Mouse (Mus musculus) thymus, postnatal 10 days (tissue): ENCODE results near the gene Mvb12b.
A peak's percentile ranks its signal among the peaks of the same experiment; 100 is the strongest.
"Not testable (repeated sequence)": the region's sequence is repeated elsewhere in the genome, so short reads cannot be mapped to it uniquely, and the experiment has no call there.

ENCODE experiments used
- DNase-seq, 2 experiments: peaks; one replicate each; pipeline ENCODE4 v3.0.0; 2021; ENCODE audit warnings: low spot score in 2 of 2

Gene Mvb12b

DNA sequence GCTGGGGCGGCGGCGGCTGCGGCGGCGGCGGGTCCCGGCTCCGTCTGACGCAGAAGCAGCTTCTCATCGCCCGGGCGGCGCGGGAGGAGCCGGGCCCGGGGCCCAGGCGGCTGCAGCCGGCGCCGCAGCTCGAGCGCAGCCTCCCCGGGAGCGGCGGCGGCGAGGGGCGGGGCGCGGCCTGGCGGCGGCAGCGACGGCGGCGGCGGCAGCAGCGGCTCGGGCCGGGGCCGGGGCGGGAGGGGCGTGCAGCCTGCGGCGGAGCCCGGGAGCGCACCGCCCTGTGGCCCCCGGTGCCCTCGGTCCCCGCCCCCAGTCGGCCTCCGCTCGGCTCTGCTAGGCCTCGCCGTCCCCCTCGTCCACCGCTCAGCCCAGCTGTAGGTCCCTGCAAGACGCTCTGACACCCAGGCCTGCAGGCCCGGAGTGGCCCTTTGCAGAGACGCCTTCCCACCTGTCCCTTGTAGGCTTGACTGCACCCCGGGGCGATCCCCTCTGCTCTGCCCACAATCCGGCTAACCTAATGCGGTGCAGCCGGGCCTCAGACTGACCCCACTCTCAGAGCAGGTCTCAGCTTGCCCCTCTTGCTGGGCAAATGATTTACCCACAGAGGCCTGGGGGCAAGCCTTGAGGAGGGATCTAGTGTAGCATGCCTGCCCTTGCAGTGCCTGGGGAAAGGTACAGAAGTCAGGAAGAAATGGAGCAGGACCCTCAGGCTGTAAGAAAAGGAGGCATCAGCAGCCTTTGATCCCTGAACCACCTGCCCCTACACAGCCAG lies at the start of gene Mvb12b:
Mvb12b (minus strand) TSS at position 619 of the 772 bp plus-strand sequence.
- peak; percentile 40 to 59 for DNase-seq

- no peak for DNase-seq
Observed at GRCm38 (mm10) chr2:33935756-33936155, 48.0 kb upstream of the Mvb12b start.

GRCm38 (mm10) chr2:33933606-33934510 lies 46.1 kb upstream of the Mvb12b start:
- DNase-seq = no peak

DNA sequence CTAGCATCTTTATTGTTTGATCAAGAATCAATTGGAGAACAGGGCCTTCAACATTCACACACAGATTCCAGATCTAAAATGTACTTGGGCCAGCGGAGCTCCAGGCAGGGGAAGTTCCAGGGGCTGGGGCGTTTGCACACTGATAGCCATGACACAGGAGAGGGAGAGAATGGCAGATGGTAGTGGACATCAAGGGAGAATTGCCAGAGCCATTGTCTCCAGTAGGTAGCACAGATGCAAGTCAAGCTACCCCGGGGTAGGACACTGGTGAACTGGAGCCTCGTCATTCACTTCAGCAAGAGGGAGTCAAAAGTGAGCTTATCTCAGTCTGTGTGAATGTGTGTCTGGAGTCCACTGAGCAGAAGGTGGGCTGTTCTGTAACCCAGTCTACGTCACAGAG lies 43.4 kb upstream of the Mvb12b start:
- no peak for DNase-seq

GRCm38 (mm10) chr2:33925288-33925687 lies 37.5 kb upstream of the Mvb12b start:
- no peak for DNase-seq

DNA sequence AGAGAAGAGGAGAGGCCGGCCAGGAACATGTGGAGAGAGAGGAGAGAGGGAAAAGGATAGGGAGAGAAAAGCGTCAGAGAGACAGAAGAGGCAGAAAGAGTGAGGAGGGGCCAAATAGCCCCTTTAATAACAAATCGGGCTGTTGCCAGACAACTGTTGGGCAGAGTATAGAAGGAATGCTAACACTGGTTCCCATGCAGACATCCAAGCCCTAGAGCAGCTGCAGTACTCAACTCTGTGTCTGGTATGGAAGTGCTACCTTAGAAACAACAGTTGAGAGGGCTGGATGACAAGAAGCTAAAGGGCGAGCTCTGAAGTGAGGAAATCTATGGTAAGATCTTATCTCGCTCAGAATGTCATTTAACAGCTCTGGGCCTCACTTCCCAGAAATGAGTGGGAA lies 35.7 kb upstream of the Mvb12b start:
- DNase-seq = no peak

DNA sequence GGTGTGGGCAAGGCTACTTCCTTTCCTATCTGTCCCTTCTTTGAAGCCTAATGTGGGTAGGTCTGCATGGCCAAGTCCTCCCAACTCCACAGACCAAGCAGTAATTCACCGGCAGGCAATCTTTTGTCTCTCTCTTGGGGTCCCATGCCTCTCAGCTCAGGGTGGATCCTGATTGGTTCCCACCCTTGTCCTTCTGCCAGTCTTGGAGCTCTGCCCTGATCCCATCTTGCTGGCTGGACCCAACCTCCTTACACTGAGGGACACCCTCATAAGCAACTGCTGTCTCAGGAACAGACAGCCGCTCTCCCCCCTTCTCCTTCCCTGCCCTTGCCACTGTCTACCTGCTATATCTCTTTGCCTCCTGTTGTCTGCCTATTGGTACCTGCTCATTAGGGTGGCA lies 34.7 kb upstream of the Mvb12b start:
- DNase-seq = no peak

DNA sequence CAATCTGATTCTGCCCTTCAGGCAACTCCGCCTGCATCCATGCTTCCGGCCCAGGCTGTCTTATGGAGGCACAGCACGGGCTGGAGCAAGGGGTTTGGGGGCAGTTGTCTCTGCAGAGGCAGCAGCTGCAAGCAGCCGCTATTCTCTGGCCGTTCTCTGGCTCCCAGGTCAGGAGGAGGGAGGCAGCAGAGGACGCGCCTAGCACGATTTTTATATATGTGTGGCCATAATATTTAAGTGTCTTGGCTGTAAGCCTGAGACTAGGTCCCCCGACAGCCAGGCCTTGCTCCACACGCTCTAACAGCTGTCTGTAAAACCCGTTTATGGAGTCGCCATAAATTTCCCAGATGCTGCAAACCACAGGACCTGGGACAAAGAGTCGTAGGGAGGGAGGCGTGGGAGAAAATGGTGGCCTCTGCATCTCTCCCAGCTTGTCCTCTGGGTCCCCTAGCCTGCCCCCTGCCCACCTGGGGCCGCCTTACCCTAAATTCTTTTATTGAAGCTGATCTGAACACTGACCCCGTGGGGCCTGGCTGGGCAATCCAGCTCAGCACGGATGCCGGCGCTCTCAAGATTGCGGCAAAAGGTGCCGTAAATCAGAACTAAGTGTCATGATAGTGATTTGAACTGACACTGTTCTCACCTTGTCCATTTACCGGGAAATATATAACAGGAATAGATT lies 32.3 kb upstream of the Mvb12b start:
- no peak for DNase-seq

DNA sequence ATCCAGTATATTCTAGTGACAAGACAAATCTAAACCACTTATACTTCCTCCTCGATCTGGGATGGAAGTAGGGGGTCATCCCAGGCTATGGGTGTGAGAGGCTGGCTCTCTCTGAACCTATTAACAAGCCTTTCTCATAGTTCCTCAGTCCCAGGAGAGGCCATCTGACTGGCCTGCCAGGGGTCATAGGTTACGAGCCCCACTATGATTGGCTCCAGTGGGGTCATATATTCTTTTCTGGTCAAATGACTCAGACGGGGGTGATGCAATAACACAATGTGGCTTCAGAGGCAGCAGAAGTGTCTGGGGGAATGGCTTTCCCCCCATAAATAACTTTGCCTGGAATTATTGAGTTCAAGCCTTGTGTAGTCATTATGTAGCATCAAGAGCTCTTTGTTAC lies 31.1 kb upstream of the Mvb12b start:
- DNase-seq = no peak

DNA sequence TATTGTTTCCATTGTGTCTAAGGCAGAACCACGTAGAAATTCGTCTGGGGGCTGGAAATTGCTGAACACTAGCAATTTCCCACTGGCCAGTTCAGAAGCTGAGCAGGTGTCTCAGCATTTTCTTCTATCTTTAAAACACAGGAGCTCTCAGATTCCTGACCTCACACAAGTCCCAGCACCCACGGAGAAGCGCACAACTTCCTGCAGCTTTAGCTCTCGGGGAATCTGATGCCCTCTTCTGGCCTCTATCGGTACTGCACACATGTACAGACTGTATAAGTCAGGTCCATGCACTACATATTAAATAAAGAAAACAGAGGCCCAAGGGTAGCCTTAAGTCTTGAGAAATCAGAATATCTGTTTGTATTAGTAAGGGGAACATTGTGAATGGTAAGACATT lies 30.6 kb upstream of the Mvb12b start:
- DNase-seq = peak; percentile 65 to 80

- no peak for DNase-seq
Observed at GRCm38 (mm10) chr2:33916603-33917002, 28.9 kb upstream of the Mvb12b start.

DNA sequence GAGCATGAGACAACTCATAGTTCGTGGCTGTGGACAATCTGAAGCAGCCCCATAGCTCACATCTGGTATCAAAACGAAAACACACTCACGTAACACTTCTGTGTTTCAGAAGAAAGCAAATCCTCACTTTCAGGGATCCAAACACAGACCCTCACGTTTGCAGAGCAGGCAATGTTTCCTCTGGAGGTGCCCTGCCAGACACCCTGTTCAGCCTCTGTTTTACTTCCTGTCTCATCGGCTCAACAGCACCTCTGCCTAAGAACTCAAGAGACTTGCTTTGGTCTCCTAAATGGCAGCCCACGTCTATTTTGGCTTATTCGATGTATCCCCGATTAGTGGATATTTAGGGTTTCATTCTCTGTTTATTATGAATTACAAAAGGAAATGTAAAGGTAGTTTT lies 27.3 kb upstream of the Mvb12b start:
- no peak for DNase-seq

DNA sequence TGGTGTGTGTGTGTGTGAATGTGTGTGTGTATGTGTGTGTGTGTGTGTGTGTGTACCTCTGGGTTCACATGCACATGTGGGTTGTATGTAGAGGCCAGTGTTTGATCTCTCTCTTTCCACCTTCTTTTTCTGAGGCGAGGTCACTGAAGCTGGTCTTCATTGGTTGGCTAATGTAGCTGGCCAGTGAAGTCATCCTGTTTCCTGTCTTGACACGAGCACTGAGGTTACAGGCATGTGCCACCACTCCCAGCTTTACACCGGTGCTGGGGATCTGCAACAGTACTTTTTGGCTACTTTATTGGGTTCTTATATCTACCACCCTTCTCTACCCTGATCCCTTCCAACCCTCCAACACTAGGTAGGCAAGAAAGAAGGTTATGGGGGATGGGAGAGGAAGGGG lies 26.6 kb upstream of the Mvb12b start:
- DNase-seq = no peak

- not testable (repeated sequence) for DNase-seq
Observed at GRCm38 (mm10) chr2:33913598-33913997, 25.9 kb upstream of the Mvb12b start.

GRCm38 (mm10) chr2:33912741-33913140 lies 25.0 kb upstream of the Mvb12b start:
- DNase-seq = no peak

DNA sequence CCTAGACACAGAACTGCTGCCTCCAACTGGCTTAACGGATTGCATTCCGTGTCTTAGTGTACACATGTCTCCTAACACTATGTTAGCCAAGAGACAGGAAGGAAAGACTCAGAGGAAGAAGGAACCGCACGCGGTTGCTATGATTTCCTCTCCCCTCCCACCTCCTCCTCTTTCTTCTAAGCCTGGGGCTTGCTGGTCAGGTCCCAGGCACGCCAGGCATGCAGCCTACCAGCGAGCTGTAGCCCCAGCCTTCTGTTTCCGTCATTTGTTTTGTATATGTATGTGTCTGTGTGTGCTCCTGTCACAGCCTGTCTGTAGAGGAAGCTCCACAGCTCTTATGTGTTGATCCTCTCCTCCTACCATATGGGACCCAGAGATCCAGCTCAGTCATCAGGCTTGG lies 20.6 kb upstream of the Mvb12b start:
- peak; percentile 71 to 74 for DNase-seq

DNA sequence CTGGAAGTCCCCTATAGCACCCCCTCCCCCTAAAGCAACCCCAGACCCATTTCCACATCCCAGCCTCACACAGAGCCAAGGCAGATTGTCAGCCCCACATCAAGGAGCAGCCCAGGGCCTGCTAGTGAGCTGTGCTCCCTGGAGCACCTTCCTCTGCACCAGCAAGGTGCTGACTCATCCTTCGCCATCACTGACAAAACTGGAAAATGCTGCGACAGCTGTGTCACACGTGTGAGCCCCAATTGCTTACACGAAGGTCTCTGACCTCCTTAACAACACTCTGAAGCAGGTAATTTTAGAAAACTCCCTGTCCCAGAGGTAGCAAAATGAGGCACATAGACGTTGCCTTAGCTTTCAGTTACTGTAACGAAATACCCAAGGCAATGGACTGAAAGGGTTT lies 19.4 kb upstream of the Mvb12b start:
- peak in 1 of 2 experiments; percentile 48 for DNase-seq

GRCm38 (mm10) chr2:33895829-33896228 lies 8.1 kb upstream of the Mvb12b start:
- DNase-seq = no peak

- DNase-seq = no peak
Observed at GRCm38 (mm10) chr2:33893151-33893550, 5.4 kb upstream of the Mvb12b start.

- no peak for DNase-seq
Observed at GRCm38 (mm10) chr2:33892354-33892753, 4.6 kb upstream of the Mvb12b start.

DNA sequence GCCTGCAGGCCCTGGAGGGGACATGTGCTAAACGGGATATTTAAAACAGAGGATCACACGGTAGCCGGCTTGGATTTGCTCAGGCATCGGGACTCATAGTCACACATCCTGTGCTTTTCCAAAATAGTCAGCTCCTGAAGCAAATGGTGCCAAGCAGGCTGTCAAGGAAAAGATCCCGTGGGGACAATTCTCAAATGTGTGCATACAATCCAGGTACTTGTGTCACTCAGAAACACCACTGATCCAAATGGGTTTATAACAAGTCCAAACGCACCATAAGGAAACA lies 297 bp upstream of the Mvb12b start:
- no peak for DNase-seq
